Mouse (Mus musculus): ENCODE data around the gene Fam168b.

The Fam168b gene

GRCm38 (mm10) chr1:34850343-34851136 is 7.7 kb upstream of the Fam168b start:
- WGBS, result 41% methylated on average over 11 of the region's 11 CpGs

GRCm38 (mm10) chr1:34849745-34850342 is 7.0 kb upstream of the Fam168b start, which contains the start of gene Plekhb2:
Gene Plekhb2 (plus strand): TSS chr1:34849976.
- WGBS, result under 1% methylated on average over 38 of the region's 40 CpGs

GRCm38 (mm10) chr1:34847070-34847469 is 4.2 kb upstream of the Fam168b start:
- 87% methylated on average over 3 of the region's 3 CpGs for WGBS

- under 1% methylated on average over 49 of the region's 51 CpGs for WGBS
These were observed 440 bp downstream of the Fam168b start for GRCm38 (mm10) chr1:34842389-34842861.

- 2% methylated on average over 12 of the region's 12 CpGs for WGBS
These were observed 1.0 kb downstream of the Fam168b start for GRCm38 (mm10) chr1:34841709-34842388.

- WGBS, result 58% methylated on average over 12 of the region's 12 CpGs
These were observed 3.6 kb downstream of the Fam168b start for GRCm38 (mm10) chr1:34839241-34839640.

- WGBS, result 42% methylated on average over 6 of the region's 6 CpGs
These were observed 4.7 kb downstream of the Fam168b start for GRCm38 (mm10) chr1:34837951-34838689.

GRCm38 (mm10) chr1:34834904-34835303 is 8.0 kb downstream of the Fam168b start:
- 50% methylated on average over 2 of the region's 2 CpGs for WGBS

GRCm38 (mm10) chr1:34831381-34831780 is 11.5 kb downstream of the Fam168b start:
- WGBS, result 52% methylated on average over 1 of the region's 1 CpGs

- WGBS, result 17% methylated on average over 2 of the region's 2 CpGs
These were observed 11.9 kb downstream of the Fam168b start for GRCm38 (mm10) chr1:34830934-34831333.

GRCm38 (mm10) chr1:34828528-34829294 is 14.2 kb downstream of the Fam168b start:
- WGBS, result 63% methylated on average over 5 of the region's 5 CpGs

GRCm38 (mm10) chr1:34827900-34828299 is 15.0 kb downstream of the Fam168b start:
- WGBS, result 63% methylated on average over 7 of the region's 7 CpGs

- WGBS, result 56% methylated on average over 9 of the region's 9 CpGs
These were observed 17.0 kb downstream of the Fam168b start for GRCm38 (mm10) chr1:34825909-34826308.

- 38% methylated on average over 8 of the region's 8 CpGs for WGBS
These were observed 18.7 kb downstream of the Fam168b start for GRCm38 (mm10) chr1:34824208-34824607.

- WGBS, result 54% methylated on average over 6 of the region's 6 CpGs
These were observed 19.5 kb downstream of the Fam168b start for GRCm38 (mm10) chr1:34823353-34823752.

- WGBS, result 56% methylated on average over 7 of the region's 7 CpGs
These were observed 20.1 kb downstream of the Fam168b start for GRCm38 (mm10) chr1:34822746-34823145.

GRCm38 (mm10) chr1:34822003-34822402 is 20.9 kb downstream of the Fam168b start:
- WGBS, result 69% methylated on average over 7 of the region's 7 CpGs

GRCm38 (mm10) chr1:34821411-34821810 is 21.5 kb downstream of the Fam168b start:
- 92% methylated on average over 2 of the region's 2 CpGs for WGBS

GRCm38 (mm10) chr1:34819225-34819910 is 23.5 kb downstream of the Fam168b start:
- WGBS, result 92% methylated on average over 6 of the region's 6 CpGs

- WGBS, result 88% methylated on average over 6 of the region's 6 CpGs
These were observed 27.0 kb downstream of the Fam168b start for GRCm38 (mm10) chr1:34815843-34816242.

All from cerebral cortex, adult 2 months (tissue).